Mouse (Mus musculus): ENCODE data around the gene Fmo5.

Gene Fmo5

GRCm38 (mm10) chr3:97681321-97682158 is 52.9 kb downstream of the Fmo5 start:
- peak; percentile 49 for DNase-seq (ENCODE audit: low spot score)

DNA sequence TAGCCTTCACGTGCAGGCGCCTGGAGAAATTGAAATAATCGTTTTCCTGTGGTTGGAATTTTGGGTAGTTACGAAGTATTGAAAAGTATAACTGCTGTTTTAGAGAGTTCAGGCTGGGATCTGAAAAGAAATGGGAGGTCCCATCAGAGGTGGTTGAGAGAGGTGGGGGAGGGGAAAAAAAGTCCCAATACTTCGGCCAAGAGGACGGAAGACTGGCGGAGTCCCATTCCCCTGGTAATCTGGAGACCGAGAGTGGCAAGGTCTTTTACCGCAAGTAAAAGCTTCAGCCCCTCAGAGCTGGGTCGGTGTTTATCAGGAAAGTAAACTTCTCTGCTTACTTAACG is 53.5 kb downstream of the Fmo5 start:
- DNase-seq (ENCODE audit: low spot score): no peak

DNA sequence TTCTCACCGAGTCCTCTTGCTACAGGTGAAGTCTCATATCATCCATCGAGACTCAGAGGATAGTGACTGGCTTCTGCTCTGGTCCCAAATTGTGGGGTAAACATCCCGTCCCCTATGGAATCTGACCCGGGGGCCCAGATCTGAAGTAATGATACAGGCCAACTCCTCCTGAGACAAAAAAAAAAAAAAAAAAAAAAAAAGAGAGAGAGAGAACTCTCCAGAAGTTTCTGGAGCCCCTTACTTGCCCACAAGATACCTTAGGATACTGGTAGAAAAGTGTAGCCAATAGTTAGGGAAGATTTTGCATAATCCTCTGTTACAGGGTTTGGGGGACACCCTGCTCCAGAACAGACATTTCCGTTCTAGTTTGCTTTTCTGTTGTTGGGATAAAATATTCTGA is 54.0 kb downstream of the Fmo5 start:
- DNase-seq (ENCODE audit: low spot score): no peak

DNA sequence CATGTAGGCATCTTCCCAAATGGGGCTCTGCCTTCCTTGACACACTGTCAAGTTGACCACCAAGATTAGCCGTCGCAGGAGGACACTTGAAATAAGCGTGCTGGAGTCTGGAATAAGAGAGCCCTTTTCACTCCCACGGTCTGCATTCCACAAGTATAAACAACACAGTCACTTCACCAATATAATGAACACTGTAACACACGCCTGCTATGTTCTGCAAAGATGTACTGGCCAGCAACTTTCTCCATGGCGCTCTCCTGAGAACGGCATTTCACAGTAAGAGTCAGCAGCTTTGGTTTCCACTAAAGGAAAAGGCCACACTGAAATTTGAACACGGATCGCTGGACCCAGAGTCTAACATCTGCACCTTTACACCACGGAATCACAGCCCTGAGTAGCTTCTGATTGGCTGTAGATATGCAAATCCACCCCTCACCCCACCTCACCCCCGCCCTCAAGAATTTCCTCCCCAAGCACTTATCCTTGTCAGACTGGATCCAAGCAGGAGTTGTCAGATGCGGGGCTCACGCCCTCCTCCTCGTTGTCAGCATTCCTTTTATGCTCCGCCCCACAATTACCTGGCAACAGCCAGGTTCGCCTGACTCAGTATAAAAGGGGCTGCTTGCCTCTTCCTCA is 55.1 kb downstream of the Fmo5 start:
- no peak for DNase-seq (ENCODE audit: low spot score)

DNA sequence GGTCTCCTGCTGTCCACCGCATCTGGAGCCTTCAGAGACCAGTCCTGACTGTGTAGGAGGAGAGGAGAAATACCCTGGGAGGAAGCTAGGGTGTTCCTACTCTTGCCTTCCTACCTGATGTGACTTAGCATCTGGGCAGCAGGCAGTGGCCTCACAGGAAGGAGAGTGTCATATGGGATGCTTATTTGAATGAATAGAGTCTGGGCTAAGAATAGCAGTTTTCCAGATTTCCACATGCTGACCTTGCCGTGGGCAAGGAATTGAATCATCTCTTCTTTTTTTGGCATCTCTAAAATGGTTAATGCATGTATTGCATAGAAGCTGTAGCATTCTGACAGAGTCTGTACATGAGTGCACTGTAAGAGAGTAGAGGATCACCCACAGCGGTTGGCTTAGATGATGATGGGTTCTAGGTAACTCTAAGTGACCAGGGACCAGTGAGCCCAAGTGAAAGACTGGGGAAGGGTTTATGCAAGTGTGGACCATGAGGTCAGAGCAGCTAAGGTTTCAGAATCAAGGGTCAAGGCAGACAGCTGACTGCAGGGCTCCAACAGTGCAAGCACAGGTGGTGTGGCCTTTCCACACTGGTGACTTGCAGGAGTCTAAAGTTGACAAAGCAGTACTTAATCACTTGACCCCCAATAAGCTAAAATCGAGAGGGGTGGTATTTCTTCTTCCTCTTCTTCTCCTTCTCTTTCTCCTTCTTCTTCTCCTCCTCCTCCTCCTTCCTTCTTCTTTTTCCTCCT is 57.9 kb downstream of the Fmo5 start:
- DNase-seq (ENCODE audit: low spot score): no peak

GRCm38 (mm10) chr3:97689289-97689688 is 60.7 kb downstream of the Fmo5 start:
- DNase-seq (ENCODE audit: low spot score): no peak

- no peak for DNase-seq (ENCODE audit: low spot score)
Measured at GRCm38 (mm10) chr3:97690590-97690989, 62.0 kb downstream of the Fmo5 start.

DNA sequence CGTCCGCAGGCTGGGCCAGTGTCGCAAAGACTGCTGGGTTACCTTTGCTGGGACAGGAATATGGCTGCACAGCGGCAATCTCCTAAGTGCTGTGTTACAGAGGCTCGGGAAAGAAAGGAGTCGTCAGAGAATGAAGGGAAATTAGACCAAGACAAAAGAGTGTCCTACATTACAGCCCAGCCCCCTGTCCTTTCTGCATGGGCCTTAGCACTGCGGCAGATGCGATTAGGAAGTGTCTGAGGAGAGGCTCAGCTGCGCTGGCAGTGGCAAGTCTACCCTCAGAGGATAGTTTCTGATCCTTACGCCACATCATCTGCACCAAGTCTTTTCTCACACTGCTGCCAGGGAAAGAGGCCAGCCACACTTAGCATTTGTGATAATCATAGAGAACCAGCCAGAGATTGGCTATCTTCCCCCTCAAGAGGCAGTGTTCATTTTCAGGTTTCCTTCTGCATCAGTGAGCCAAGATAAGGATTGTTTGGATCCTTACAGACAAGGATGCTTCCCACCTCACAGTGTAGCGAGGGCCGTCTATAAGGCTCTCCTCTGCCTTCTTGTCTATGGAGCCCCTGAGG is 62.9 kb downstream of the Fmo5 start:
- no peak for DNase-seq (ENCODE audit: low spot score)

GRCm38 (mm10) chr3:97693806-97694205 is 65.2 kb downstream of the Fmo5 start:
- DNase-seq (ENCODE audit: low spot score): no peak

DNA sequence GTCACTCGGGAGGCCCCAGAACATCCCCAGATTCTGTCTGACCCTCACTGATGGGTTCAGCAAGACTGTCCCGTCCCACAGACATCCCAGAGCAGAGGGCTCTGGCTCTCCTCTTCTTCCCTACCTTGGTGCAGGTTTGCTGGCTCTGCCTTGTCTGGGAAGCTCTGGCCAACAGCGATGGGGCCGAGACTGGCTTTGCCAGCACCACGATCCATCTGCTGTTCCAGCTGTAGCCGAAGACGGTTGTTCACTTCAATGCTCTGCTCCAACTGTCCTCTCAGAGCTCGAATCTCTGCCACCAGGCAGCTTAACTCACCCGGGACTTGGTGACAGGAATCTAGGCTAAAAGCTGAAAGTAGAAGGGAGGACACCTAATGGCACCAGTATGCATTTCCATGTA is 68.3 kb downstream of the Fmo5 start:
- DNase-seq (ENCODE audit: low spot score): no peak

DNA sequence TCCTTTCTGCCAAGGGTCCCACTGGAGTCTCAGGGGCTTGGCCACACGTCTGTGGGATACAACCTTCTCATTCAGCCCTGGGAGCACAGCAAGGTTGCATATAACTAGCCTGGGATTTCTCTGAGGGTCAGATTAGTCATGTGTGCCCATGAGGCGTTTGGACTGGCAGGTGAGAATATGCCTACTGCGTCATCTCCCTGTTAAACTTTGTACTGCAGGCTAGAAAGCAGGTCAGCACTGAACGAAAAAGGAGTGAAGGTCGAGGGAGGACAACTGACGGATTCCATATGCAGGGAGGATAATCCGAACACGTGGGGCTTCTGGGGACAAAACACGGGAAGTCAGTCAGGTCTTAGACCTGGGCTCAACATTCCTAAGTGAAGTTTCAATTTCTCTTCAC is 68.7 kb downstream of the Fmo5 start:
- no peak for DNase-seq (ENCODE audit: low spot score)

- DNase-seq (ENCODE audit: low spot score): no peak
Measured at GRCm38 (mm10) chr3:97699061-97699460, 70.5 kb downstream of the Fmo5 start.

- no peak for DNase-seq (ENCODE audit: low spot score)
Measured at GRCm38 (mm10) chr3:97701198-97701597, 72.6 kb downstream of the Fmo5 start.

DNA sequence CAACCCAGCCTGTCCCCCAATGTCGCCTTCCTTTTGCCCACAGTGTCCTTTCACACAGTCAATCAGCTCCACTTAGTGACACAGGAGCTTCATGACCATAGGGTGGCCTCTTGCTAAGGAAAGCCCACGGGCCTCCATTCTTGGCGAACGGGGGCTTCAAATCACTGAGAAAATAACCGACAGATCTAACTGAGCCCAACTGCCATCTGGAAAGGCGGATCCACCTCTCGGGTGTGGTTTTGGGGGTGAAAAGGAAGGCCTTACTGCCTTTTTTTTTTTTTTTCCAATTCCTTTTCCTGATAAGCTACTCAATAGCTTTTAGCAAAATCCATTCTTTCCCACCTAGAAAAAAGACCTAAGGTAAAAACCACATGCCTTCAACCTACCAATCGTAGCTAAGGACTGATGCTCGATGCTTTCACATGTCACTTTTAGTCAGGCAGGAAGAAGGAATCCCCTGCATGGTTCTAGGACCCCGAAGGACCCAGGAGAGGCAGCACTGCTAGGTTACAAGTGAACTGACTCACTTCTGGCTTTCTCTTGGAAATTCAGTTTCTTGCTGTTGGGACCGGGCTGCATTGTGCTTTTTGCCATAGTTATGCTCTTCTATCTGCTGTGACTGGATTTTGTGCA is 74.0 kb downstream of the Fmo5 start:
- no peak for DNase-seq (ENCODE audit: low spot score)

Data from spleen, adult 12 weeks (tissue).